Mouse (Mus musculus): ENCODE data around the gene Ywhab. TPM values are rescaled to one million over a fixed set of nuclear protein-coding genes. Genes with fewer than 3 reads are reported as not detected.
A peak's percentile ranks its signal among the peaks of the same experiment; 100 is the strongest.

Ywhab gene
- polyA plus RNA-seq, 1 experiment from 2014 or later, result 254 TPM

- H3K4me1 ChIP-seq (ENCODE audit: control insufficient read depth, insufficient read depth, low read length), result peaks cover 5% of the 10 kb centered on the region; the same call in 1 of the 2 replicates
- peaks cover 3% of the 10 kb centered on the region; the same call in 1 of the 2 replicates for H3K27me3 ChIP-seq (ENCODE audit: control insufficient read depth, insufficient read depth, low read length)
- H3K4me3 ChIP-seq (ENCODE audit: low read depth, low read length), result no peak overlapping the region
- ATAC-seq (replicated peaks; ENCODE audit: insufficient number of reproducible peaks, low FRiP score, low TSS enrichment), result no peak
- H3K27ac ChIP-seq (ENCODE audit: low read depth, low read length), result no peak overlapping the region
- H3K9ac ChIP-seq (ENCODE audit: low read depth, low read length), result no peak overlapping the region
- 85% methylated on average over 2 of the region's 2 CpGs for WGBS (ENCODE audit: insufficient replicate concordance)
- H3K36me3 ChIP-seq (ENCODE audit: control insufficient read depth, insufficient read depth, low read length), result no peaks in the 10 kb centered on the region
- no peak overlapping the region for H3K4me2 ChIP-seq
- H3K9me3 ChIP-seq (replicated peaks; ENCODE audit: control insufficient read depth, low read length), result no peaks in the 10 kb centered on the region
These were observed 46.8 kb downstream of the Ywhab start for GRCm38 (mm10) chr2:164041523-164041922.

- no peaks in the 10 kb centered on the region; the same call in 1 of the 2 replicates for H3K36me3 ChIP-seq (ENCODE audit: control insufficient read depth, insufficient read depth, low read length)
- H3K27ac ChIP-seq (ENCODE audit: low read depth, low read length), result no peak overlapping the region
- no peaks in the 10 kb centered on the region for H3K9me3 ChIP-seq (replicated peaks; ENCODE audit: control insufficient read depth, low read length)
- no peak overlapping the region for H3K9ac ChIP-seq (ENCODE audit: low read depth, low read length)
- WGBS (ENCODE audit: insufficient replicate concordance), result 2% methylated on average over 13 of the region's 16 CpGs
- peak; percentile 74; the same call in 1 of the 2 replicates for ATAC-seq (replicated peaks; ENCODE audit: insufficient number of reproducible peaks, low FRiP score, low TSS enrichment)
- H3K4me3 ChIP-seq (ENCODE audit: low read depth, low read length), result peak overlapping the region; percentile 14; the same call in 1 of the 2 replicates
- H3K27me3 ChIP-seq (ENCODE audit: control insufficient read depth, insufficient read depth, low read length), result peaks cover 2% of the 10 kb centered on the region
- H3K4me2 ChIP-seq, result peak overlapping the region; percentile 58
- no peaks in the 10 kb centered on the region for H3K4me1 ChIP-seq (ENCODE audit: control insufficient read depth, insufficient read depth, low read length)
These were observed 52.5 kb downstream of the Ywhab start for GRCm38 (mm10) chr2:164047197-164047690.

GRCm38 (mm10) chr2:164053767-164054166 lies 59.0 kb downstream of the Ywhab start:
- peak overlapping the region; percentile 70 for H3K27ac ChIP-seq (ENCODE audit: low read depth, low read length)
- H3K9ac ChIP-seq (ENCODE audit: low read depth, low read length), result no peak overlapping the region
- H3K4me3 ChIP-seq (ENCODE audit: low read depth, low read length), result no peak overlapping the region
- peaks cover 14% of the 10 kb centered on the region for H3K36me3 ChIP-seq (ENCODE audit: control insufficient read depth, insufficient read depth, low read length)
- H3K4me1 ChIP-seq (ENCODE audit: control insufficient read depth, insufficient read depth, low read length), result peaks cover 18% of the 10 kb centered on the region
- H3K9me3 ChIP-seq (replicated peaks; ENCODE audit: control insufficient read depth, low read length), result no peaks in the 10 kb centered on the region
- H3K4me2 ChIP-seq, result no peak overlapping the region; the same call in 1 of the 2 replicates
- WGBS (ENCODE audit: insufficient replicate concordance), result 52% methylated on average over 8 of the region's 8 CpGs
- ATAC-seq (replicated peaks; ENCODE audit: insufficient number of reproducible peaks, low FRiP score, low TSS enrichment), result peak; percentile 67
- no peaks in the 10 kb centered on the region; the same call in 1 of the 2 replicates for H3K27me3 ChIP-seq (ENCODE audit: control insufficient read depth, insufficient read depth, low read length)

GRCm38 (mm10) chr2:164054671-164055070 lies 59.9 kb downstream of the Ywhab start:
- no peak overlapping the region for H3K4me2 ChIP-seq
- no peak overlapping the region for H3K4me3 ChIP-seq (ENCODE audit: low read depth, low read length)
- WGBS (ENCODE audit: insufficient replicate concordance), result 87% methylated on average over 8 of the region's 8 CpGs
- no peak for ATAC-seq (replicated peaks; ENCODE audit: insufficient number of reproducible peaks, low FRiP score, low TSS enrichment)
- no peak overlapping the region for H3K9ac ChIP-seq (ENCODE audit: low read depth, low read length)
- H3K4me1 ChIP-seq (ENCODE audit: control insufficient read depth, insufficient read depth, low read length), result peaks cover 18% of the 10 kb centered on the region
- H3K9me3 ChIP-seq (replicated peaks; ENCODE audit: control insufficient read depth, low read length), result no peaks in the 10 kb centered on the region
- H3K27me3 ChIP-seq (ENCODE audit: control insufficient read depth, insufficient read depth, low read length), result no peaks in the 10 kb centered on the region; the same call in 1 of the 2 replicates
- no peak overlapping the region for H3K27ac ChIP-seq (ENCODE audit: low read depth, low read length)
- H3K36me3 ChIP-seq (ENCODE audit: control insufficient read depth, insufficient read depth, low read length), result peaks cover 20% of the 10 kb centered on the region

GRCm38 (mm10) chr2:164059634-164060235 lies 65.0 kb downstream of the Ywhab start:
- no peak for ATAC-seq (replicated peaks; ENCODE audit: insufficient number of reproducible peaks, low FRiP score, low TSS enrichment)
- WGBS (ENCODE audit: insufficient replicate concordance), result 91% methylated on average over 8 of the region's 8 CpGs
- peaks cover 27% of the 10 kb centered on the region for H3K36me3 ChIP-seq (ENCODE audit: control insufficient read depth, insufficient read depth, low read length)

More at GRCm38 (mm10) chr2:164059634-164060235, 65.0 kb downstream of the Ywhab start:
- no peak overlapping the region for H3K9ac ChIP-seq (ENCODE audit: low read depth, low read length)
- H3K27me3 ChIP-seq (ENCODE audit: control insufficient read depth, insufficient read depth, low read length), result no peaks in the 10 kb centered on the region
- H3K4me1 ChIP-seq (ENCODE audit: control insufficient read depth, insufficient read depth, low read length), result peaks cover 7% of the 10 kb centered on the region
- no peak overlapping the region for H3K27ac ChIP-seq (ENCODE audit: low read depth, low read length)
- no peaks in the 10 kb centered on the region for H3K9me3 ChIP-seq (replicated peaks; ENCODE audit: control insufficient read depth, low read length)
- no peak overlapping the region for H3K4me3 ChIP-seq (ENCODE audit: low read depth, low read length)
- no peak overlapping the region for H3K4me2 ChIP-seq

Other genes with a start within 250 kb of the Ywhab start
- 3.8 and 4.3 TPM in 2 replicates for gene Ada, start 244.7 kb upstream of the Ywhab start, polyA plus RNA-seq (2014; fragmentation: Nextera tagmentation; extraction: Ambion mirVana)
- gene Ccn5, start 174.1 kb upstream of the Ywhab start, polyA plus RNA-seq (2014; fragmentation: Nextera tagmentation; extraction: Ambion mirVana), result 0.14 and 0.17 TPM in 2 replicates
- gene Kcnk15, start 141.3 kb upstream of the Ywhab start, polyA plus RNA-seq (2014; fragmentation: Nextera tagmentation; extraction: Ambion mirVana), result not detected in 2 replicates
- gene Rims4, start 76.3 kb upstream of the Ywhab start, polyA plus RNA-seq (2014; fragmentation: Nextera tagmentation; extraction: Ambion mirVana), result 0.04 and 0.17 TPM in 2 replicates
- gene Pabpc1l, start 30.5 kb downstream of the Ywhab start, polyA plus RNA-seq (2014; fragmentation: Nextera tagmentation; extraction: Ambion mirVana), result 0.61 and 0.66 TPM in 2 replicates
- gene Stk4, start 75.4 kb downstream of the Ywhab start, polyA plus RNA-seq (2014; fragmentation: Nextera tagmentation; extraction: Ambion mirVana), result 20.8 and 21.4 TPM in 2 replicates
- gene Tomm34, start 76.2 kb downstream of the Ywhab start, polyA plus RNA-seq (2014; fragmentation: Nextera tagmentation; extraction: Ambion mirVana), result 56.7 and 59.1 TPM in 2 replicates
- 0.13 TPM in 1 of 2 replicates, not detected in the other for gene Kcns1, start 176.2 kb downstream of the Ywhab start, polyA plus RNA-seq (2014; fragmentation: Nextera tagmentation; extraction: Ambion mirVana)
- not detected in 2 replicates for gene Wfdc5, start 187.8 kb downstream of the Ywhab start, polyA plus RNA-seq (2014; fragmentation: Nextera tagmentation; extraction: Ambion mirVana)
- not detected in 2 replicates for gene Wfdc12, start 195.6 kb downstream of the Ywhab start, polyA plus RNA-seq (2014; fragmentation: Nextera tagmentation; extraction: Ambion mirVana)
- gene Wfdc15a, start 205.2 kb downstream of the Ywhab start, polyA plus RNA-seq (2014; fragmentation: Nextera tagmentation; extraction: Ambion mirVana), result not detected in 2 replicates
- not detected in 2 replicates for gene Wfdc15b, start 226.7 kb downstream of the Ywhab start, polyA plus RNA-seq (2014; fragmentation: Nextera tagmentation; extraction: Ambion mirVana)
- gene Svs2, start 243.5 kb downstream of the Ywhab start, polyA plus RNA-seq (2014; fragmentation: Nextera tagmentation; extraction: Ambion mirVana), result not detected in 2 replicates